9 mouse cellular contexts compared by ENCODE assay signal in the genomic region with DNA sequence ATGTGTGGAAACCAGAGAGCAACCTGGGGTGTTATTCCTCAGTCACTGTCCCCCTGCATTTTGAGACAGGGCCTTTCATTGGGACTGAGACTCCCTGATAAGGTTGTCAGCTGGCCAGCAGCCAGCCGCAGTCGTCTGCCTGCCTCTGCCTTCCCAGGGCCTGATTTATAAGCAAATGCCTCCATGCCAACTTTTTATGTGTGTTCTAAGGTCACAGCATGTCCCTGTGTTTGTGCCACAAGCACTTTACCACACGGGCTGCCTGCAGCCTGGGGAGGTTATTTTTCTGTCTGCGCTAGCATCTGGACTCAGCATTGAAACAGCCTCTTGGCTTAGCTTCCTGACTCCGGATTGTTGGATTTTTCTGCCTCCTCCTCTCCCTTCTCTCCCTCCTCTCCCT. TPM values are rescaled to one million over a fixed set of nuclear protein-coding genes. Genes with fewer than 3 reads are reported as not detected.
DNase-seq lines count a peak whose midpoint lies in the region; ATAC-seq lines count a peak whose summit lies in the region.
"Had no signal": no experiment of that assay in that cellular context is flagged by ENCODE, and none has a peak within 500 bp of the region (broad histone marks: within the 10 kb centered on the region; RNA-seq: fewer than 3 reads in every experiment).

No protein-coding gene starts in this region.

- no peaks in the 10 kb centered on the region for H3K27me3 ChIP-seq in hindbrain, embryonic 12.5 days
- no peaks in the 10 kb centered on the region for H3K27me3 ChIP-seq in hindbrain, embryonic 14.5 days (ENCODE audit: control insufficient read depth, insufficient read depth, low read length)
- H3K27me3 ChIP-seq in forebrain, embryonic 15.5 days, result no peaks in the 10 kb centered on the region
- H3K27me3 ChIP-seq in kidney, embryonic 15.5 days, result no peaks in the 10 kb centered on the region
- H3K27me3 ChIP-seq: Patski had no signal

- H3K4me2 ChIP-seq in hindbrain, embryonic 12.5 days (replicated peaks), result no peak overlapping the region
- no peak overlapping the region for H3K4me2 ChIP-seq in hindbrain, embryonic 14.5 days (replicated peaks)
- H3K4me2 ChIP-seq in forebrain, embryonic 15.5 days (replicated peaks), result no peak overlapping the region
- no peak overlapping the region for H3K4me2 ChIP-seq in kidney, embryonic 15.5 days

- peak overlapping the region; percentile 14; the same call in 1 of the 2 replicates for H3K27ac ChIP-seq in hindbrain, embryonic 12.5 days
- no peak overlapping the region for H3K27ac ChIP-seq in hindbrain, embryonic 14.5 days
- H3K27ac ChIP-seq in forebrain, embryonic 15.5 days (replicated peaks), result peak overlapping the region; percentile 31
- peak overlapping the region; percentile 90 for H3K27ac ChIP-seq in kidney, embryonic 15.5 days

- ATAC-seq in hindbrain, embryonic 12.5 days (ENCODE audit: low FRiP score), result no peak
- no peak for ATAC-seq in hindbrain, embryonic 14.5 days (ENCODE audit: low FRiP score)
- ATAC-seq in forebrain, embryonic 15.5 days (replicated peaks), result no peak
- ATAC-seq in kidney, embryonic 15.5 days (replicated peaks; ENCODE audit: low FRiP score), result no peak
- ATAC-seq: Patski had no signal

- 47% methylated on average over 5 of the region's 5 CpGs for WGBS in hindbrain, embryonic 12.5 days
- 35% methylated on average over 5 of the region's 5 CpGs for WGBS in hindbrain, embryonic 14.5 days
- WGBS in forebrain, embryonic 15.5 days, result 34% methylated on average over 5 of the region's 5 CpGs
- 29% methylated on average over 5 of the region's 5 CpGs for WGBS in kidney, embryonic 15.5 days

- no peaks in the 10 kb centered on the region for H3K9me3 ChIP-seq in hindbrain, embryonic 12.5 days (replicated peaks)
- no peaks in the 10 kb centered on the region for H3K9me3 ChIP-seq in hindbrain, embryonic 14.5 days (ENCODE audit: control insufficient read depth, low read length)
- no peaks in the 10 kb centered on the region for H3K9me3 ChIP-seq in forebrain, embryonic 15.5 days
- no peaks in the 10 kb centered on the region for H3K9me3 ChIP-seq in kidney, embryonic 15.5 days (replicated peaks)

- DNase-seq in hindbrain, embryonic 14.5 days (ENCODE audit: low spot score), result no peak
- DNase-seq in adrenal gland, postnatal 10 days, result peak; percentile 73
- peak; percentile 38 for DNase-seq in skeletal muscle tissue, adult 2 months (ENCODE audit: low read depth, low spot score)
- DNase-seq in Muller cell, postnatal 12 days (ENCODE audit: inconsistent ontology term), result no peak
- no peak for DNase-seq in urinary bladder, postnatal 25 days (ENCODE audit: low spot score)

- no peak overlapping the region for H3K4me3 ChIP-seq in hindbrain, embryonic 12.5 days
- no peak overlapping the region for H3K4me3 ChIP-seq in hindbrain, embryonic 14.5 days (replicated peaks; ENCODE audit: low read length)
- H3K4me3 ChIP-seq in forebrain, embryonic 15.5 days, result no peak overlapping the region
- H3K4me3 ChIP-seq in kidney, embryonic 15.5 days (replicated peaks), result no peak overlapping the region

- no peak overlapping the region for H3K9ac ChIP-seq in hindbrain, embryonic 12.5 days
- no peak overlapping the region for H3K9ac ChIP-seq in hindbrain, embryonic 14.5 days
- no peak overlapping the region for H3K9ac ChIP-seq in forebrain, embryonic 15.5 days (replicated peaks)
- no peak overlapping the region for H3K9ac ChIP-seq in kidney, embryonic 15.5 days

- peaks cover 38% of the 10 kb centered on the region for H3K4me1 ChIP-seq in hindbrain, embryonic 12.5 days
- peaks cover 7% of the 10 kb centered on the region; the same call in 1 of the 2 replicates for H3K4me1 ChIP-seq in hindbrain, embryonic 14.5 days (replicated peaks; ENCODE audit: control insufficient read depth, insufficient read depth, low read length)
- peaks cover 26% of the 10 kb centered on the region for H3K4me1 ChIP-seq in forebrain, embryonic 15.5 days
- peaks cover 63% of the 10 kb centered on the region for H3K4me1 ChIP-seq in kidney, embryonic 15.5 days

- H3K36me3 ChIP-seq in hindbrain, embryonic 12.5 days, result no peaks in the 10 kb centered on the region
- no peaks in the 10 kb centered on the region for H3K36me3 ChIP-seq in hindbrain, embryonic 14.5 days (replicated peaks; ENCODE audit: control insufficient read depth, insufficient read depth)
- H3K36me3 ChIP-seq in forebrain, embryonic 15.5 days, result no peaks in the 10 kb centered on the region
- peaks cover 21% of the 10 kb centered on the region for H3K36me3 ChIP-seq in kidney, embryonic 15.5 days

RNA-seq across cellular contexts. Expression of gene Ctdspl, which starts 47.9 kb away (rescaled TPM):
- polyA plus RNA-seq in hindbrain, embryonic 12.5 days (2016; fragmentation: Nextera tagmentation; extraction: Ambion mirVana), result 8.1 and 11.7 TPM in 2 replicates
- 7.5 and 7.7 TPM in 2 replicates for polyA plus RNA-seq in hindbrain, embryonic 14.5 days (2014; fragmentation: Nextera tagmentation; extraction: Ambion mirVana)
- total RNA-seq in adrenal gland, postnatal 10 days (2021), result 10 to 100 TPM; 28.8 to 30.7 TPM
- 5.6 and 7.7 TPM in 2 replicates for polyA plus RNA-seq in forebrain, embryonic 15.5 days (2015; fragmentation: Nextera tagmentation; extraction: Ambion mirVana)
- polyA plus RNA-seq in kidney, embryonic 15.5 days (2015; fragmentation: Nextera tagmentation; extraction: Ambion mirVana), result 24.9 and 26.2 TPM in 2 replicates

Comparison
In these comparisons a context has a peak if more than half of its experiments do, and no peak if none do; other contexts are left out.
1. DNase-seq: peak in adrenal gland, postnatal 10 days (single experiment) and skeletal muscle tissue, adult 2 months (single experiment); none in hindbrain, embryonic 14.5 days (single experiment), Muller cell, postnatal 12 days (single experiment) and urinary bladder, postnatal 25 days (single experiment).